Mouse (Mus musculus) brown adipose tissue, adult 24 weeks (tissue): ENCODE measurements around the gene Slc7a14. TPM values are rescaled to one million over a fixed set of nuclear protein-coding genes. Genes with fewer than 3 reads are reported as not detected.

ENCODE experiments used
- H3K27ac ChIP-seq: fragments of 200-500 bp; replicated peaks from 2 replicates; pipeline ENCODE4 v1.5.1; 2012; ENCODE audit warnings: low read depth, mild to moderate bottlenecking, low read length
- H3K4me1 ChIP-seq: fragments of 200-500 bp; 2 replicates; pipeline ENCODE4 v1.6.1; 2012; ENCODE audit warnings: low read length, mixed read lengths; ENCODE audit not compliant: control insufficient read depth, insufficient read depth, insufficient read length
- H3K4me3 ChIP-seq: fragments of 200-500 bp; 2 replicates; pipeline ENCODE4 v1.5.1; 2012; ENCODE audit warnings: low read depth, mild to moderate bottlenecking, low read length, moderate library complexity; ENCODE audit not compliant: insufficient read depth
- polyA plus RNA-seq: library from polyadenylated mRNA; stranded (reverse); fragments of >200 nt; gene quantifications from 2 replicates; pipeline ENCODE4 v1.2.4, GENCODE M21; 2012; ENCODE audit not compliant: missing spikeins, insufficient read depth, insufficient read length

Gene Slc7a14
- polyA plus RNA-seq, 1 experiment = not detected

GRCm38 (mm10) chr3:31239645-31240044 lies 70.5 kb downstream of the Slc7a14 start:
- Histone ChIP-seq H3K27ac (no peak overlapping the region), H3K4me3 (no peak overlapping the region)

DNA sequence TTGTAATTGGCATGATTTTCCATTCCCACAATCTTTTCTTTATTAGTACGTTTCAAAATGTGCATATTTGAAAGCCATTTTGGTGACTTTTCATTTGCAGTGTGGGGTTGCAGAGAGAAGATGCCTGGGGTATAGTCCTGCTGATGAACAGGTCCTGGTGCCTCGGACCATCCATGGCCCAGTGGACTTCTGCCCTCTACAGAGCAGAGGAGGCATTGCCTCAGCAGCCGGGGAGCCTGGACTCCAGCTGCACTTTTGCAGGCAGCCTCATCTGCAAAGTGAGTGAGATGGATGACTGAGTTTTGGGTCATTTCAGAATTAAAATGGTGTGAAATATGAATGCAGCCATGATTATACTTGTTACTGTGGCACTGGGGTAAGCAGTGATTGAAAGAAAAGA lies 72.2 kb downstream of the Slc7a14 start:
- Histone ChIP-seq H3K27ac (no peak overlapping the region), H3K4me1 (no peaks in the 10 kb centered on the region), H3K4me3 (no peak overlapping the region)

More at GRCm38 (mm10) chr3:31239645-31240044, 70.5 kb downstream of the Slc7a14 start:
- H3K4me1 ChIP-seq = no peaks in the 10 kb centered on the region

GRCm38 (mm10) chr3:31236146-31236545 lies 74.0 kb downstream of the Slc7a14 start:
- Histone ChIP-seq H3K4me1 (no peaks in the 10 kb centered on the region), H3K4me3 (no peak overlapping the region), H3K27ac (no peak overlapping the region)

- Histone ChIP-seq H3K4me3 (no peak overlapping the region), H3K4me1 (no peaks in the 10 kb centered on the region), H3K27ac (no peak overlapping the region)
Observed at GRCm38 (mm10) chr3:31234356-31234755, 75.8 kb downstream of the Slc7a14 start.

DNA sequence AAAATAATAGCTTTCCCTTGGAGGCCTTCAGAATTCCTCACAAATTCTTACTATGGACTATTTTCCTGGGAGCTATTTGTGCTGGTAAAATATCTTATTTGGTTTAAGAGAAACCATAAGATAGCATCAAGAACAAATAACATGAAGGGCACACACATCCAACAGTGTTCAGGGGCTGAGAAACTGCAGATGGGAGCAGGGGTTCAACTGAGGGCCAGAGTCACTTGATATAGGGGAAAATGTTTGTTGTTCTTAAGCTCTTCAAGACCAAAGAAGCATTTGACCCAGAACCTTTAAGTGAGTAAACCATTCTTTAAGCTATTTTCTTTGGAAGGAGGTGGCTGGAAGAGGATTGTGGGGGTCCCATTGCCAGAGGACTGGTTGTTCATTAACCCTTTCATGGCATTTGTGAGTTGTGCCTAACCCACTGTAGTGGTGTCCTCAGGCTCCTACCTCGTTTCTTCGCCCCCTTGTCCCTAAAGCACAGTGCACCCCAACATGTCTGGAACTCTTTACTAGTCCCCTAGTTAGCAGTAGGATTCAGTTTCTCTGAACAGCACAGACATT lies 76.3 kb downstream of the Slc7a14 start:
- no peaks in the 10 kb centered on the region for H3K4me1 ChIP-seq
- H3K27ac ChIP-seq = no peak overlapping the region
- H3K4me3 ChIP-seq = no peak overlapping the region

DNA sequence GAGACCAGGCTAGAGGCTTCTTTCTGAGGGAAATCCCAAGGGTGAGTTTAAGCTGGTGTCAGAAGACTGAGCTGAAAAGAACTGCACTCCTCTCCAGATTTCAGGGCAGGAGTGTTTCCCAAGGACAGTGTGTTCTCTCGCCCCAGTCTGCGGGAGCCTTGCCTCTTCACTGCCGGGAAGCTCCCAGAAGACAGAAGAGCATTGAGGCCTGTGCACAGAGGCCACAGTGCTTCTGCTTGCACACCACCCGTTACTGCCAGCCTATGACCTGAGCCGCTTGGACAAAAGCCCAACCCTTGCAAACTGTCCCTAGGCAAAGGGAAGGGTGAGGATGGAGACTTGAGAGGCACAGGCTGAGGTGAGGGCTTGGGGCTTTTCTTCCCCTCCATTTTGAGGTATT lies 80.9 kb downstream of the Slc7a14 start:
- no peak overlapping the region for H3K4me3 ChIP-seq
- no peak overlapping the region for H3K27ac ChIP-seq
- H3K4me1 ChIP-seq = no peaks in the 10 kb centered on the region

- no peak overlapping the region for H3K27ac ChIP-seq
- H3K4me3 ChIP-seq = no peak overlapping the region
- H3K4me1 ChIP-seq = no peaks in the 10 kb centered on the region
Observed at GRCm38 (mm10) chr3:31228487-31228886, 81.7 kb downstream of the Slc7a14 start.

DNA sequence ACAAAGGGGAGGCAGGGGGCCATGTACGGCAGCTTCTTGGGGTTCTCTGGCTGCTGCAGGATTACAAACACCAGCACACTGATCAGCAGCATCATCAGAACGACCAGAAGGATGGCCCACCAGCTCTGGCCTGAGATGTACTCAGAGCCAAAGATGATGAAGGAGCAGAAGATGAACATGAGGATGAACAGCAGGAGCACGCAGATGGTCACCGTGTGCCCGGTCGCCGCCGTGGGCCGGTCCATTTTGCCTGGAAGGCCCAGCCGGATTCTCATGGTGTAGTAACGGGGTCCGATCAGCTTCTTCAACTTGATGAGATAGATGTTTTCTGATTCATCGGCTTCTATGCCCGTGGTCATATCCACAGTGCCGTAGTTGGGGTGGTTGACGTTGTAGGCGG lies 86.6 kb downstream of the Slc7a14 start:
- no peaks in the 10 kb centered on the region for H3K4me1 ChIP-seq
- H3K4me3 ChIP-seq = no peak overlapping the region

GRCm38 (mm10) chr3:31220040-31220439 lies 90.1 kb downstream of the Slc7a14 start:
- Histone ChIP-seq H3K4me3 (no peak overlapping the region), H3K27ac (no peak overlapping the region)

More for the DNA sequence above, 86.6 kb downstream of the Slc7a14 start:
- no peak overlapping the region for H3K27ac ChIP-seq

DNA sequence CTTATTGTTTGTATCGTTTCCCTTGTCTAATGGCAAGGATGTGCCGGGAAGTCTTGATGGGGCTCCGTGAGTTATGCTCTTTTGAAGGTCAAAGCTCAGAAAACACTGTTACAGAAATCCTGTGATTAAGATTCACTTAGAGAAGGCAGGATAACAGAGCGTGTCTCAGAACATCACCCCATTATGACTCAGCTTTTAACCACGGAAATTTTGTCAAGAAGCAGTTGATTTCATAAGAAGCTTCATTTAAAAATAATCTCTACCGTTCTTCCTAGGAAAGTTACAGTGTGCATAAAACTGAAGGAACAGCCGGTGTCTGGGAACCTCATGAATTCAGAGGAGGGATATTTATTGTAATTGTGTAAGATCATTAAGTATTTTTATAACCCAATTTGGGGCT lies 90.7 kb downstream of the Slc7a14 start:
- no peak overlapping the region for H3K27ac ChIP-seq
- H3K4me1 ChIP-seq = no peaks in the 10 kb centered on the region
- no peak overlapping the region for H3K4me3 ChIP-seq

More at GRCm38 (mm10) chr3:31220040-31220439, 90.1 kb downstream of the Slc7a14 start:
- no peaks in the 10 kb centered on the region for H3K4me1 ChIP-seq

DNA sequence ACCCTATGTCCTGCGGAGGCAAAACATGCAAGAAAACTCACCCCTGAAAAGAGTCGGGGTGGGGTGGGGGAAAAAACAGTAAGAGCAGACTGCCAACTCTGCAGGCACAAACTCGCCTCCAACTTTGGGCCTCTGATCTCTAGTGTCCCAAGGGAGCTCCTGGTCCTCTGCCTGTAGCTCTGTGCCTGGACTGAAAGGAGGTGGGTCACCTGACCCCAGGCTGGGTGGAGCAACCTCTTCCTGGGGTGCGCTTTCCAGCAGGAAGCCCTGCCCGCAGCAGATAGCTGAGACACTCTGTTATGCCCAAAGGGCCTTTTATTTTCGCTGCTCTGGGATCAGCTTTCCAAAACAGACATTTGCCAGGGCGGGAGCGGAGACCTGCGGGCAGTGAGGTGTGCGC lies 92.7 kb downstream of the Slc7a14 start:
- H3K27ac ChIP-seq = no peak overlapping the region
- no peak overlapping the region for H3K4me3 ChIP-seq
- no peaks in the 10 kb centered on the region for H3K4me1 ChIP-seq

GRCm38 (mm10) chr3:31213802-31214201 lies 96.4 kb downstream of the Slc7a14 start:
- Histone ChIP-seq H3K4me1 (no peaks in the 10 kb centered on the region), H3K4me3 (no peak overlapping the region), H3K27ac (no peak overlapping the region)

GRCm38 (mm10) chr3:31212205-31213038 lies 97.8 kb downstream of the Slc7a14 start:
- Histone ChIP-seq H3K4me3 (no peak overlapping the region), H3K4me1 (no peaks in the 10 kb centered on the region; the same call in 1 of the 2 replicates)

DNA sequence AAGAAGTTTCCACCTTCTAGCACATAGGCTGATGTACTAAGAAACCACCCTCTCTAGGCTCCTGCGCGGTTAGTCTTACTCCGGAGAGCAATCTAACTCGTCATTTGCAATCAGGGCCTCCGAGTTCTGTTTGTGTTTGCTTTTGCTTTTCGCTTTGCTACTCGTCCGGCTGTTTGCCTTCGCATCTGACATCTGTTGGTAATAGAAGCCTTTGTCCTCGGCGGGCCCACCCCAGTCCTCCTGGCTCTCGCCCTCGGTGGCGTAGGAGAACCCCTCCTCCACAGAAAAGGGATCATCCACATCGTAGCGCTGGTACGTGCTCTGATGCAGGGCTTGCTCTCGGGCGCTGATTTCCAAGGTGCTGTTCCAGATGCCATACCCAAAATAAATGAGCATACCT lies 101.2 kb downstream of the Slc7a14 start:
- H3K4me3 ChIP-seq = no peak overlapping the region
- no peaks in the 10 kb centered on the region; the same call in 1 of the 2 replicates for H3K4me1 ChIP-seq
- no peak overlapping the region for H3K27ac ChIP-seq

More at GRCm38 (mm10) chr3:31212205-31213038, 97.8 kb downstream of the Slc7a14 start:
- no peak overlapping the region for H3K27ac ChIP-seq

GRCm38 (mm10) chr3:31208458-31208994 lies 101.7 kb downstream of the Slc7a14 start:
- Histone ChIP-seq H3K4me3 (no peak overlapping the region), H3K4me1 (no peaks in the 10 kb centered on the region; the same call in 1 of the 2 replicates), H3K27ac (no peak overlapping the region)
